Comparison of ENCODE assay signal across 9 mouse cellular contexts in the genomic region with DNA sequence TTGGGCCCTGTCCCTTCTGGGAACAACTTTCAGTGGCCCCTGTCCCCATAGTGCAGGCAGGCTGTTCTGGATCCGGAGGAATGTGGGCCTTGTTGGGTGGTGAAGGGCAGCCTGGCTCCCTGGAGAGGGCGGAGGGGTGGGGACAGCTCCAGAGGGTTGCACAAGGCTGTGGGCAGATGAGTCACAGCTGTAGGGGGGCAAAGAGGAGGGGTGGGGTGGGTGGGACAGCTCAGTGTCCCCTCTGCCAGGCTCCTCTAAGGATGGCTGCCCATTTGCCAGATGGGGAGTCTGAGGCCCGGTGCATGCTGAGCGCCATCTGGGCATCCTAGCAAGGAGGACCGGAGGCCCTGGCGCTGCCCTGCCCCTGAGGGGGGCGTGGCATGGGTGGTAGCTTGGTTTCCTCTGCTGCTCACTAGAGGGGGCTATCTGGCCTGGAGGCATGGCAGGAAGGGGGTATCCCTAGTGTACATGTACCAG. TPM values are rescaled to one million over a fixed set of nuclear protein-coding genes. Genes with fewer than 3 reads are reported as not detected.
DNase-seq lines count a peak whose midpoint lies in the region; ATAC-seq and TF ChIP-seq lines count a peak whose summit lies in the region.
"Had no signal": no experiment of that assay in that cellular context is flagged by ENCODE, and none has a peak within 500 bp of the region (broad histone marks: within the 10 kb centered on the region; RNA-seq: fewer than 3 reads in every experiment).

No protein-coding gene starts in this region.

- peaks cover 28% of the 10 kb centered on the region for H3K4me1 ChIP-seq in heart, adult 2 months (ENCODE audit: control insufficient read depth, insufficient read depth, low read length)
- H3K4me1 ChIP-seq in embryonic facial prominence, embryonic 15.5 days: peaks cover 75% of the 10 kb centered on the region
- peaks cover 55% of the 10 kb centered on the region for H3K4me1 ChIP-seq in stomach, embryonic 16.5 days (ENCODE audit: control insufficient read depth, insufficient read depth, low read length)

- DNase-seq in heart, adult 2 months: peak in 1 of 2 experiments; percentile 46
- no peak for DNase-seq in heart, postnatal 4 days
- peak; percentile 28 for DNase-seq in thymus, postnatal 14 days
- DNase-seq in thymus, adult 18-20 months: no peak
- no peak for DNase-seq in gastrocnemius, adult 18-20 months (ENCODE audit: low spot score)
- DNase-seq in layer of hippocampus, adult 8-10 months (ENCODE audit: low spot score in 2 of 2): no peak

- intact Hi-C loops in heart, adult 2 months (cut with DNase I): no loop called here

- peak overlapping the region; percentile 65; the same call in 1 of the 2 replicates for H3K27ac ChIP-seq in heart, adult 2 months
- H3K27ac ChIP-seq in embryonic facial prominence, embryonic 15.5 days (replicated peaks): peak overlapping the region; percentile 58
- H3K27ac ChIP-seq in stomach, embryonic 16.5 days (ENCODE audit: low read length): peak overlapping the region; percentile 94

- TF ChIP-seq POLR2A in heart, adult 2 months (IDR thresholded peaks at IDR 0.05; ENCODE audit: insufficient read depth, low read depth, low read length): no peak

- no peaks in the 10 kb centered on the region; the same call in 1 of the 2 replicates for H3K36me3 ChIP-seq in heart, adult 2 months (ENCODE audit: control insufficient read depth, insufficient read depth, low read length)
- peaks cover 49% of the 10 kb centered on the region for H3K36me3 ChIP-seq in embryonic facial prominence, embryonic 15.5 days
- H3K36me3 ChIP-seq in stomach, embryonic 16.5 days (ENCODE audit: control insufficient read depth, insufficient read depth, low read length): peaks cover 41% of the 10 kb centered on the region

- H3K79me2 ChIP-seq in heart, adult 2 months (replicated peaks; ENCODE audit: control insufficient read depth, insufficient read depth, low read length): peaks cover 36% of the 10 kb centered on the region

- no peak overlapping the region for H3K4me3 ChIP-seq in heart, adult 2 months
- no peak overlapping the region for H3K4me3 ChIP-seq in embryonic facial prominence, embryonic 15.5 days (replicated peaks)
- H3K4me3 ChIP-seq in stomach, embryonic 16.5 days (replicated peaks; ENCODE audit: low read length): no peak overlapping the region
- H3K4me3 ChIP-seq: erythroblast, embryonic 14.5 days had no signal

- WGBS in heart, adult 2 months: 62% methylated on average over 7 of the region's 7 CpGs
- 92% methylated on average over 7 of the region's 7 CpGs for WGBS in embryonic facial prominence, embryonic 15.5 days
- 83% methylated on average over 7 of the region's 7 CpGs for WGBS in stomach, embryonic 16.5 days

- no peaks in the 10 kb centered on the region for H3K27me3 ChIP-seq in heart, adult 2 months (ENCODE audit: control insufficient read depth, insufficient read depth, low read length)
- no peaks in the 10 kb centered on the region for H3K27me3 ChIP-seq in embryonic facial prominence, embryonic 15.5 days
- H3K27me3 ChIP-seq in stomach, embryonic 16.5 days (ENCODE audit: control insufficient read depth, insufficient read depth, low read length): no peaks in the 10 kb centered on the region

- peak; percentile 20; the same call in 1 of the 2 replicates for TF ChIP-seq CTCF in heart, adult 2 months (IDR thresholded peaks at IDR 0.05)

- no peaks in the 10 kb centered on the region for H3K9me3 ChIP-seq in embryonic facial prominence, embryonic 15.5 days (replicated peaks)
- no peaks in the 10 kb centered on the region for H3K9me3 ChIP-seq in stomach, embryonic 16.5 days (replicated peaks; ENCODE audit: control insufficient read depth, low read length)

- ATAC-seq in embryonic facial prominence, embryonic 15.5 days (ENCODE audit: insufficient number of reproducible peaks, low FRiP score, low TSS enrichment, low read depth): no peak
- ATAC-seq in stomach, embryonic 16.5 days (ENCODE audit: insufficient read depth, low FRiP score): no peak

- H3K4me2 ChIP-seq in embryonic facial prominence, embryonic 15.5 days (replicated peaks): no peak overlapping the region
- H3K4me2 ChIP-seq in stomach, embryonic 16.5 days (ENCODE audit: low read depth, low read length): peak overlapping the region; percentile 98; the same call in 1 of the 2 replicates

- TF ChIP-seq EP300 in heart, adult 2 months (IDR thresholded peaks at IDR 0.05; ENCODE audit: insufficient read depth, low read depth, low read length): no peak

- H3K9ac ChIP-seq in heart, adult 2 months (ENCODE audit: low read depth, low read length): no peak overlapping the region
- H3K9ac ChIP-seq in embryonic facial prominence, embryonic 15.5 days: no peak overlapping the region
- H3K9ac ChIP-seq in stomach, embryonic 16.5 days (ENCODE audit: low read length): peak overlapping the region; percentile 56

RNA-seq across cellular contexts. Expression of gene Zbtb7a, which starts 8.2 kb away (rescaled TPM):
- 10 to 100 TPM; 35.2 to 41.4 TPM for total RNA-seq in heart, adult 2 months (2021)
- 16.1 and 20.6 TPM in 2 replicates for polyA plus RNA-seq in heart, adult 2 months (2012; rRNA removed)
- 10 to 100 TPM; 37.0 to 43.0 TPM for total RNA-seq in heart, postnatal 4 days (2021)
- polyA plus RNA-seq in embryonic facial prominence, embryonic 15.5 days (2015; fragmentation: Nextera tagmentation; extraction: Ambion mirVana): 57.6 and 59.4 TPM in 2 replicates
- 36.6 and 47.4 TPM in 2 replicates for polyA plus RNA-seq in stomach, embryonic 16.5 days (2015; fragmentation: Nextera tagmentation; extraction: Ambion mirVana)
- 10 to 100 TPM; 22.1 to 24.5 TPM for total RNA-seq in gastrocnemius, adult 18-20 months (2021)
- 100 to 1,000 TPM in 3 of 4 experiments, 10 to 100 TPM in 1; 94.8 to 118 (median 103) TPM for total RNA-seq in layer of hippocampus, adult 8-10 months (2022)

RNA-seq across cellular contexts. Expression of gene Pias4, which starts 24.5 kb away (rescaled TPM):
- total RNA-seq in heart, adult 2 months (2021): 10 to 100 TPM; 14.1 to 16.5 TPM
- polyA plus RNA-seq in heart, adult 2 months (2012; rRNA removed): 22.3 and 23.3 TPM in 2 replicates
- total RNA-seq in heart, postnatal 4 days (2021): 10 to 100 TPM; 17.5 to 18.6 TPM
- polyA plus RNA-seq in embryonic facial prominence, embryonic 15.5 days (2015; fragmentation: Nextera tagmentation; extraction: Ambion mirVana): 52.0 and 52.7 TPM in 2 replicates
- polyA plus RNA-seq in stomach, embryonic 16.5 days (2015; fragmentation: Nextera tagmentation; extraction: Ambion mirVana): 34.8 and 35.8 TPM in 2 replicates
- total RNA-seq in gastrocnemius, adult 18-20 months (2021): 10 to 100 TPM; 15.3 to 17.1 TPM
- 10 to 100 TPM; 27.0 to 35.1 (median 31.7) TPM for total RNA-seq in layer of hippocampus, adult 8-10 months (2022)

RNA-seq across cellular contexts. Expression of gene Eef2, which starts 33.2 kb away (rescaled TPM):
- 1,000 to 10,000 TPM; 1,027 to 1,244 TPM for total RNA-seq in heart, adult 2 months (2021)
- 887 and 1,187 TPM in 2 replicates for polyA plus RNA-seq in heart, adult 2 months (2012; rRNA removed)
- 1,000 to 10,000 TPM; 1,326 to 1,351 TPM for total RNA-seq in heart, postnatal 4 days (2021)
- polyA plus RNA-seq in embryonic facial prominence, embryonic 15.5 days (2015; fragmentation: Nextera tagmentation; extraction: Ambion mirVana): 654 and 688 TPM in 2 replicates
- polyA plus RNA-seq in stomach, embryonic 16.5 days (2015; fragmentation: Nextera tagmentation; extraction: Ambion mirVana): 533 and 575 TPM in 2 replicates
- total RNA-seq in gastrocnemius, adult 18-20 months (2021): 1,000 to 10,000 TPM; 1,320 to 1,335 TPM
- total RNA-seq in layer of hippocampus, adult 8-10 months (2022): 100 to 1,000 TPM; 820 to 960 (median 855) TPM

RNA-seq across cellular contexts. Expression of gene Map2k2, which starts 37.5 kb away (rescaled TPM):
- 100 to 1,000 TPM; 115 to 123 TPM for total RNA-seq in heart, adult 2 months (2021)
- polyA plus RNA-seq in heart, adult 2 months (2012; rRNA removed): 89.3 and 116 TPM in 2 replicates
- total RNA-seq in heart, postnatal 4 days (2021): 100 to 1,000 TPM; 134 to 141 TPM
- polyA plus RNA-seq in embryonic facial prominence, embryonic 15.5 days (2015; fragmentation: Nextera tagmentation; extraction: Ambion mirVana): 189 and 197 TPM in 2 replicates
- polyA plus RNA-seq in stomach, embryonic 16.5 days (2015; fragmentation: Nextera tagmentation; extraction: Ambion mirVana): 143 and 145 TPM in 2 replicates
- 100 to 1,000 TPM; 173 to 189 TPM for total RNA-seq in gastrocnemius, adult 18-20 months (2021)
- 100 to 1,000 TPM; 131 to 151 (median 135) TPM for total RNA-seq in layer of hippocampus, adult 8-10 months (2022)

RNA-seq across cellular contexts. Expression of gene Dapk3, which starts 39.6 kb away (rescaled TPM):
- 10 to 100 TPM; 27.8 to 29.0 TPM for total RNA-seq in heart, adult 2 months (2021)
- polyA plus RNA-seq in heart, adult 2 months (2012; rRNA removed): 30.6 and 35.5 TPM in 2 replicates
- total RNA-seq in heart, postnatal 4 days (2021): 10 to 100 TPM; 41.9 to 45.7 TPM
- polyA plus RNA-seq in embryonic facial prominence, embryonic 15.5 days (2015; fragmentation: Nextera tagmentation; extraction: Ambion mirVana): 65.4 and 67.7 TPM in 2 replicates
- 30.5 and 32.4 TPM in 2 replicates for polyA plus RNA-seq in stomach, embryonic 16.5 days (2015; fragmentation: Nextera tagmentation; extraction: Ambion mirVana)
- 10 to 100 TPM; 25.5 to 28.4 TPM for total RNA-seq in gastrocnemius, adult 18-20 months (2021)
- 10 to 100 TPM; 57.1 to 69.8 (median 65.7) TPM for total RNA-seq in layer of hippocampus, adult 8-10 months (2022)
